ENCODE assay signal across 8 mouse cellular contexts in genomic region chr5:139344687-139345363, GRCm38 (mm10). TPM values are rescaled to one million over a fixed set of nuclear protein-coding genes. Genes with fewer than 3 reads are reported as not detected.
A peak's percentile ranks its signal among the peaks of the same experiment; 100 is the strongest.
DNase-seq lines count a peak whose midpoint lies in the region; ATAC-seq and TF ChIP-seq lines count a peak whose summit lies in the region.

No protein-coding gene starts in this region.

- peak overlapping the region; percentile 41 for H3K27ac ChIP-seq in bone marrow macrophage, adult 2 months (ENCODE audit: insufficient read depth, low read depth, low read length)
- H3K27ac ChIP-seq in embryonic fibroblast, embryonic 13.5 days (ENCODE audit: insufficient read depth, low read length): 0 out of 2 replicates have a peak overlapping the region, but pooled peaks have one; percentile 17
- peak overlapping the region; percentile 92 for H3K27ac ChIP-seq in heart, embryonic 10.5 days
- peak overlapping the region; percentile 88 for H3K27ac ChIP-seq in kidney, embryonic 15.5 days
- H3K27ac ChIP-seq in liver, adult 2 months (replicated peaks; ENCODE audit: insufficient read depth, low read depth, low read length): peak overlapping the region; percentile 87

- peaks cover 34% of the 10 kb centered on the region for H3K27me3 ChIP-seq in heart, embryonic 10.5 days (ENCODE audit: insufficient read depth, poor library complexity, severe bottlenecking)
- no peaks in the 10 kb centered on the region for H3K27me3 ChIP-seq in kidney, embryonic 15.5 days
- no peaks in the 10 kb centered on the region for H3K27me3 ChIP-seq in liver, adult 2 months (ENCODE audit: control insufficient read depth, insufficient read depth, low read length)
- no peaks in the 10 kb centered on the region for H3K27me3 ChIP-seq in myocyte (ENCODE audit: control insufficient read depth, insufficient read depth, insufficient read length)
- H3K27me3 ChIP-seq in splenic B cell, adult 2 months (ENCODE audit: control insufficient read depth, insufficient read depth, low read length, poor library complexity, severe bottlenecking): no peaks in the 10 kb centered on the region

- no peaks in the 10 kb centered on the region for H3K9me3 ChIP-seq in heart, embryonic 10.5 days
- H3K9me3 ChIP-seq in kidney, embryonic 15.5 days (replicated peaks): no peaks in the 10 kb centered on the region

- H3K36me3 ChIP-seq in heart, embryonic 10.5 days: peaks cover 28% of the 10 kb centered on the region
- H3K36me3 ChIP-seq in kidney, embryonic 15.5 days: peaks cover 30% of the 10 kb centered on the region
- H3K36me3 ChIP-seq in liver, adult 2 months (ENCODE audit: control insufficient read depth, insufficient read depth, low read length): peaks cover 9% of the 10 kb centered on the region; the same call in 1 of the 2 replicates
- peaks cover 7% of the 10 kb centered on the region for H3K36me3 ChIP-seq in myocyte (ENCODE audit: control insufficient read depth, insufficient read depth)
- H3K36me3 ChIP-seq in splenic B cell, adult 2 months (ENCODE audit: control insufficient read depth, insufficient read depth, low read length, poor library complexity, severe bottlenecking): peaks cover 4% of the 10 kb centered on the region; the same call in 1 of the 2 replicates

- peak overlapping the region; percentile 88 for H3K4me3 ChIP-seq in bone marrow macrophage, adult 2 months (ENCODE audit: insufficient read depth, low read length)
- H3K4me3 ChIP-seq in embryonic fibroblast, embryonic 13.5 days (ENCODE audit: insufficient read depth, low read length): peak overlapping the region; percentile 75
- H3K4me3 ChIP-seq in heart, embryonic 10.5 days: peak overlapping the region; percentile 90
- peak overlapping the region; percentile 83 for H3K4me3 ChIP-seq in kidney, embryonic 15.5 days (replicated peaks)
- peak overlapping the region; percentile 87 for H3K4me3 ChIP-seq in liver, adult 2 months (ENCODE audit: insufficient read depth, low read depth, low read length)
- H3K4me3 ChIP-seq in myocyte: peak overlapping the region; percentile 83

- peak; percentile 95 for DNase-seq in A20 (ENCODE audit: low read depth, low spot score)
- peak; percentile 97 for DNase-seq in heart, embryonic 10.5 days (ENCODE audit: low spot score)
- peak; percentile 87 for DNase-seq in liver, adult 2 months (ENCODE audit: extremely low read depth, low read depth, low spot score)
- DNase-seq in splenic B cell, adult 2 months (ENCODE audit: low read depth, low spot score): peak; percentile 94

- peaks cover 9% of the 10 kb centered on the region; the same call in 1 of the 2 replicates for H3K79me2 ChIP-seq in liver, adult 2 months (ENCODE audit: control insufficient read depth, insufficient read depth, low read length)
- peaks cover 19% of the 10 kb centered on the region for H3K79me2 ChIP-seq in myocyte (ENCODE audit: control insufficient read depth, insufficient read depth)

- peaks cover 14% of the 10 kb centered on the region for H3K4me1 ChIP-seq in bone marrow macrophage, adult 2 months (ENCODE audit: control insufficient read depth, insufficient read depth, low read length)
- no peaks in the 10 kb centered on the region for H3K4me1 ChIP-seq in embryonic fibroblast, embryonic 13.5 days (ENCODE audit: control insufficient read depth, insufficient read depth, low read length)
- peaks cover 32% of the 10 kb centered on the region for H3K4me1 ChIP-seq in heart, embryonic 10.5 days
- peaks cover 29% of the 10 kb centered on the region for H3K4me1 ChIP-seq in kidney, embryonic 15.5 days
- peaks cover 17% of the 10 kb centered on the region for H3K4me1 ChIP-seq in liver, adult 2 months (ENCODE audit: control insufficient read depth, insufficient read depth, low read length)

- no peak for TF ChIP-seq CTCF in bone marrow macrophage, adult 2 months (IDR thresholded peaks at IDR 0.05; ENCODE audit: low read depth, low read length)
- TF ChIP-seq CTCF in embryonic fibroblast, embryonic 13.5 days (IDR thresholded peaks at IDR 0.05; ENCODE audit: borderline replicate concordance, insufficient read depth, low read length): no peak
- TF ChIP-seq CTCF in liver, adult 2 months (IDR thresholded peaks at IDR 0.05; ENCODE audit: low read depth, low read length): no peak

- ATAC-seq in kidney, embryonic 15.5 days (replicated peaks; ENCODE audit: low FRiP score): peak; percentile 89

- peak overlapping the region; percentile 95 for H3K9ac ChIP-seq in kidney, embryonic 15.5 days
- H3K9ac ChIP-seq in liver, adult 2 months (ENCODE audit: low read depth, low read length): peak overlapping the region; percentile 94

- TF ChIP-seq POLR2A in bone marrow macrophage, adult 2 months (IDR thresholded peaks at IDR 0.05; ENCODE audit: borderline replicate concordance, low read depth, low read length): no peak
- peak; percentile 89 for TF ChIP-seq POLR2A in embryonic fibroblast, embryonic 13.5 days (IDR thresholded peaks at IDR 0.05; ENCODE audit: low read depth, low read length)
- peak; percentile 78 for TF ChIP-seq POLR2A in liver, adult 2 months (IDR thresholded peaks at IDR 0.05; ENCODE audit: extremely low read depth, insufficient read depth, low read length)
- peak; percentile 92 for TF ChIP-seq POLR2A in myocyte (IDR thresholded peaks at IDR 0.05; ENCODE audit: insufficient read length, low read depth)

- peak overlapping the region; percentile 96 for H3K4me2 ChIP-seq in kidney, embryonic 15.5 days
- peak overlapping the region; percentile 90 for H3K4me2 ChIP-seq in myocyte (ENCODE audit: low read depth)

- WGBS in heart, embryonic 10.5 days: under 1% methylated on average over 33 of the region's 33 CpGs
- whole genome bisulfite sequencing in kidney, embryonic 15.5 days: under 1% methylated on average over 33 of the region's 33 CpGs
- WGBS in liver, adult 2 months: under 1% methylated on average over 33 of the region's 33 CpGs

- peak overlapping the region; percentile 70 for H3ac ChIP-seq in myocyte (ENCODE audit: control insufficient read depth, insufficient read length)

TF ChIP-seq in myocyte, 11 proteins besides CTCF, POLR2A, EP300 and RAD21:
- TF ChIP-seq CEBPB (IDR thresholded peaks at IDR 0.05; ENCODE audit: insufficient read depth, poor library complexity, severe bottlenecking) (peak; percentile 86), E2F4 (IDR thresholded peaks at IDR 0.05; ENCODE audit: insufficient read depth) (no peak), TCF3 (IDR thresholded peaks at IDR 0.05; ENCODE audit: insufficient read length, low read depth) (no peak), REST (IDR thresholded peaks at IDR 0.05; ENCODE audit: insufficient read depth, insufficient read length) (no peak), MAX (IDR thresholded peaks at IDR 0.05; ENCODE audit: low read depth) (no peak), POLR2AphosphoS2 (IDR thresholded peaks at IDR 0.05; ENCODE audit: insufficient read length, low read depth) (peak; percentile 82), MYOG (IDR thresholded peaks at IDR 0.05; ENCODE audit: control insufficient read depth in 1 of 3, insufficient read depth in 1 of 3, insufficient read length in 2 of 3, low read depth in 2 of 3) (peak in 1 of 3 experiments; percentile 51), SRF (IDR thresholded peaks at IDR 0.05; ENCODE audit: control insufficient read depth, insufficient read length, low read depth) (peak; percentile 91), MYOD1 (IDR thresholded peaks at IDR 0.05; ENCODE audit: control insufficient read depth in 1 of 3, insufficient read length in 2 of 3, low read depth in 2 of 3) (peak in 1 of 3 experiments; percentile 25)

RNA-seq across cellular contexts. Expression of gene Cox19, which starts 6.4 kb away (rescaled TPM):
- polyA plus RNA-seq in bone marrow macrophage, adult 2 months (2012; ENCODE audit: insufficient read depth, insufficient read length, missing spikeins): 31.4 and 36.1 TPM in 2 replicates
- 46.7 and 52.2 TPM in 2 replicates for polyA plus RNA-seq in embryonic fibroblast, embryonic 13.5 days (2011; ENCODE audit: insufficient read length, low read depth, missing spikeins)
- 76.3 and 93.2 TPM in 2 replicates for polyA plus RNA-seq in heart, embryonic 10.5 days (2016; fragmentation: Nextera tagmentation; extraction: Ambion mirVana)
- polyA plus RNA-seq in kidney, embryonic 15.5 days (2015; fragmentation: Nextera tagmentation; extraction: Ambion mirVana): 96.2 and 102 TPM in 2 replicates
- total RNA-seq in liver, adult 2 months (2014; rRNA removed): 23.6 and 25.2 TPM in 2 replicates
- polyA plus RNA-seq in liver, adult 2 months (2012; rRNA removed): 82.4 and 86.1 TPM in 2 replicates
- 66.0 TPM for polyA plus RNA-seq in myocyte (2012; fragmentation: generic; extraction: Trizol)

RNA-seq across cellular contexts. Expression of gene Cyp2w1, which starts 7.6 kb away (rescaled TPM):
- not detected in 2 replicates for polyA plus RNA-seq in bone marrow macrophage, adult 2 months (2012; ENCODE audit: insufficient read depth, insufficient read length, missing spikeins)
- polyA plus RNA-seq in embryonic fibroblast, embryonic 13.5 days (2011; ENCODE audit: insufficient read length, low read depth, missing spikeins): not detected in 2 replicates
- polyA plus RNA-seq in heart, embryonic 10.5 days (2016; fragmentation: Nextera tagmentation; extraction: Ambion mirVana): not detected in 2 replicates
- polyA plus RNA-seq in kidney, embryonic 15.5 days (2015; fragmentation: Nextera tagmentation; extraction: Ambion mirVana): 0.16 and 0.60 TPM in 2 replicates
- total RNA-seq in liver, adult 2 months (2014; rRNA removed): not detected in 2 replicates
- not detected in 2 replicates for polyA plus RNA-seq in liver, adult 2 months (2012; rRNA removed)
- not detected for polyA plus RNA-seq in myocyte (2012; fragmentation: generic; extraction: Trizol)

RNA-seq across cellular contexts. Expression of gene Adap1, which starts 19.4 kb away (rescaled TPM):
- polyA plus RNA-seq in bone marrow macrophage, adult 2 months (2012; ENCODE audit: insufficient read depth, insufficient read length, missing spikeins): 73.2 and 77.1 TPM in 2 replicates
- 0.54 TPM in 1 of 2 replicates, not detected in the other for polyA plus RNA-seq in embryonic fibroblast, embryonic 13.5 days (2011; ENCODE audit: insufficient read length, low read depth, missing spikeins)
- 1.1 and 1.2 TPM in 2 replicates for polyA plus RNA-seq in heart, embryonic 10.5 days (2016; fragmentation: Nextera tagmentation; extraction: Ambion mirVana)
- 2.1 and 2.2 TPM in 2 replicates for polyA plus RNA-seq in kidney, embryonic 15.5 days (2015; fragmentation: Nextera tagmentation; extraction: Ambion mirVana)
- 1.5 TPM in 2 replicates for total RNA-seq in liver, adult 2 months (2014; rRNA removed)
- polyA plus RNA-seq in liver, adult 2 months (2012; rRNA removed): 0.60 and 1.3 TPM in 2 replicates
- 0.04 TPM for polyA plus RNA-seq in myocyte (2012; fragmentation: generic; extraction: Trizol)

RNA-seq across cellular contexts. Expression of gene Gpr146, which starts 32.7 kb away (rescaled TPM):
- 34.5 and 34.7 TPM in 2 replicates for polyA plus RNA-seq in bone marrow macrophage, adult 2 months (2012; ENCODE audit: insufficient read depth, insufficient read length, missing spikeins)
- 0.72 and 0.88 TPM in 2 replicates for polyA plus RNA-seq in embryonic fibroblast, embryonic 13.5 days (2011; ENCODE audit: insufficient read length, low read depth, missing spikeins)
- polyA plus RNA-seq in heart, embryonic 10.5 days (2016; fragmentation: Nextera tagmentation; extraction: Ambion mirVana): 5.6 and 5.7 TPM in 2 replicates
- polyA plus RNA-seq in kidney, embryonic 15.5 days (2015; fragmentation: Nextera tagmentation; extraction: Ambion mirVana): 4.1 and 5.4 TPM in 2 replicates
- total RNA-seq in liver, adult 2 months (2014; rRNA removed): 36.5 and 57.1 TPM in 2 replicates
- polyA plus RNA-seq in liver, adult 2 months (2012; rRNA removed): 43.5 and 70.7 TPM in 2 replicates
- 11.7 TPM for polyA plus RNA-seq in myocyte (2012; fragmentation: generic; extraction: Trizol)

Comparison
In these comparisons a context has a peak if more than half of its experiments do, and no peak if none do; other contexts are left out.
1. Peak in every context shown above with its lines: DNase-seq, ATAC-seq, H3K4me3 ChIP-seq and H3K27ac ChIP-seq.
2. H3K27ac ChIP-seq: peak in every context shown above with its lines; median percentile 92 in heart, embryonic 10.5 days; 88 in kidney, embryonic 15.5 days; 87 in liver, adult 2 months; 41 in bone marrow macrophage, adult 2 months; 17 in embryonic fibroblast, embryonic 13.5 days.
3. RNA of gene Adap1, which starts 19.4 kb away (polyA plus RNA-seq): 73.2 to 77.1 TPM in bone marrow macrophage, adult 2 months; 2.1 to 2.2 TPM in kidney, embryonic 15.5 days, 0.60 to 1.3 TPM in liver, adult 2 months, 1.1 to 1.2 TPM in heart, embryonic 10.5 days, 0.54 TPM in embryonic fibroblast, embryonic 13.5 days and 0.04 TPM in myocyte (single experiment); every median in the first group is over 10 times any median in the second.